Mouse (Mus musculus) testis, postnatal 10 days (tissue): ENCODE results near the gene Top2a.

Experiments
- DNase-seq: peaks from one replicate; pipeline ENCODE4 v3.0.0; 2021; ENCODE audit warnings: low spot score

The Top2a gene

DNA sequence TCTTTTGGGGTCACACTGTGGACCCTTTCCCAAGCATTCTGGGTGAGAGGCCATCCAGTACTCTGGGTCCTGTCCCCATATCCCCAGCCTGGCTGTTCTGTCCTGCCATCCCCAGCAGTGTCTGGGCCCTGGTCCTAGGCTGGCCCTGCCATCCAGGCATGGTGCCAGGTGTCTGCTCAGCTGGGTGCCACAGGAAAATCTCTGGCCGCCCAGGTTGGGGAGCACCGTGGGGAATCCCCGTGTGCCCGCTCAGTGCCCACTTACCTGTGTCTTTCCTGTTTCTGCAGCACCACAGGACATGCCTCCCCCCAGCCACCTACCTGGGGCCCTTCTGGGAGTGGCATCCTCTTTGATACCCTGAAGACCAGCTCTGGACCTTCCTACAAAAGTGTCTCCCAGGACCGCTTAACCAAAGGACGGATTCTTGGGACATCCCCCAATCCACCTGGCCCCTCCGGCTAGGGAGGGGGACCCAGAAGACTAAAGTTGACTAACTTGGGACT, 74.0 kb downstream of the Top2a start:
- DNase-seq = peak; percentile 73

GRCm38 (mm10) chr11:98949242-98949957, 74.6 kb downstream of the Top2a start:
- DNase-seq = no peak

GRCm38 (mm10) chr11:98947969-98948569, 75.9 kb downstream of the Top2a start:
- DNase-seq = no peak

DNA sequence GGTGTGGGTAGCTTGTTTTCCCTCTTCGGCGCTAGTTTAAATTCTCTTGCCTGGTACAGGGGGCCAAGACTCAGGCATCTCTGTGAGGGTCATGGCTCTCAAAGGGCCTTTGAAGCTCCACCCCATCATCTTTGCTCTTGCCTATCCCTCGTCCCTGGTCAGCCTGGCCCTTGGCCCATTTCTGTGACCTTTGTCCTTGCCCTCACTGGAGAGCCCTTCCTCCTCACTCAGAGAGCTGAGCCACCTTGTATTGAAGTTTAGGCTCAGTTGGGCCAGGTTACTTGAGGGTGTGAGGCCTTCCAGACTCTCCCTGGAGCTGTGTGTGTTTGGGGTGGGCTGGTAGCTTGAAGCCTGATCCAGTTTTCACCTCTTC, 78.4 kb downstream of the Top2a start:
- DNase-seq = peak; percentile 77

- no peak for DNase-seq
These were observed 78.9 kb downstream of the Top2a start for GRCm38 (mm10) chr11:98944897-98945604.

DNA sequence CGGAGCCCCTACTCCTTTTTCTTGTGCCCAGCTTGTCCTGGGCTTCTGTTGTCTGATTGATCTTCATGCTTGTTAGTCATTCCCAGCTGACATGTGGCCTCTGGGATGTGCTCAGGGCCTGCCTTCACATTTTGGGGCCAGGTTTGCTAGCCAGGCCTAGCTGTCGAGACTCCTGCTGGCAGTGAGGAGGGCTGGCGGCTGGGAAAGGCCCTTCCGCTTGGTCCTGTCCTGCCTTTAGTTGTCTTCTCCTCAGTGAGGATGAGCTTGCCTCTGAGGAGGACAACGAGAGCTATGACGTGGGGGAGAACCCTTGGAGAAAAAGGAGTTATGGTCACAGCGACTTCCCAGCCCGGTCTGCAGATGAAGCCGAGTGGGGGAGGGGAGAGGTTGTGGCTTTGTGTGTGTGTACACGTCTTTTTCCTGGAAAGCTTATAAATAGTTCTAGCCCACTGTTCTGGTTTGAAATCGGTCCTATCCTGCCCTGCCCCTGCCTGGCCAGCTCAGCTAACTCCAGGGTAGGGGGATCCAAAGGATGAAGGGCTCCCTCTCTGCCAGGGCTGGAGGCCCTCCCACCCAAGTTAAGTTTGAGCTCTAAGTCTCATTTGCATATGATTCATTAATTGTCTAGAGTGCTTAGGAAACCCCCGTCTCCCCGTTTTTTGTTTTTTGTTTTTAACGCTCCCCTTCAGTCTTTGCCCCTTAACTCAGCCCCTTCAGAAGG, 80.1 kb downstream of the Top2a start:
- no peak for DNase-seq
